Mouse (Mus musculus): ENCODE measurements around the gene Sephs2. TPM values are rescaled to one million over a fixed set of nuclear protein-coding genes. Genes with fewer than 3 reads are reported as not detected.
"Not testable (repeated sequence)": the region's sequence is repeated elsewhere in the genome, so short reads cannot be mapped to it uniquely, and the experiment has no call there.

Gene Sephs2
- polyA plus RNA-seq, 1 experiment from 2014 or later: 58.5 TPM

GRCm38 (mm10) chr7:127252414-127252813, 21.4 kb downstream of the Sephs2 start:
- Histone ChIP-seq H3K4me1 (peaks cover 17% of the 10 kb centered on the region), H3K9ac (no peak overlapping the region), H3K9me3 (replicated peaks) (no peaks in the 10 kb centered on the region), H3K27me3 (no peaks in the 10 kb centered on the region), H3K4me2 (replicated peaks) (no peak overlapping the region), H3K4me3 (replicated peaks) (no peak overlapping the region), H3K27ac (replicated peaks) (no peak overlapping the region), H3K36me3 (peaks cover 34% of the 10 kb centered on the region)
- 90% methylated on average over 2 of the region's 2 CpGs for WGBS
- ATAC-seq (ENCODE audit: insufficient number of reproducible peaks, low FRiP score, low TSS enrichment, low read depth): no peak

- not testable (repeated sequence) for H3K4me3 ChIP-seq (replicated peaks); H3K4me2 ChIP-seq (replicated peaks); H3K9ac ChIP-seq; H3K27me3 ChIP-seq; H3K27ac ChIP-seq (replicated peaks); ATAC-seq (ENCODE audit: insufficient number of reproducible peaks, low FRiP score, low TSS enrichment, low read depth); H3K9me3 ChIP-seq (replicated peaks)
- WGBS: 90% methylated on average over 8 of the region's 8 CpGs
- Histone ChIP-seq H3K4me1 (peaks cover 31% of the 10 kb centered on the region), H3K36me3 (peaks cover 32% of the 10 kb centered on the region)
Measured at GRCm38 (mm10) chr7:127250511-127250910, 23.3 kb downstream of the Sephs2 start.

DNA sequence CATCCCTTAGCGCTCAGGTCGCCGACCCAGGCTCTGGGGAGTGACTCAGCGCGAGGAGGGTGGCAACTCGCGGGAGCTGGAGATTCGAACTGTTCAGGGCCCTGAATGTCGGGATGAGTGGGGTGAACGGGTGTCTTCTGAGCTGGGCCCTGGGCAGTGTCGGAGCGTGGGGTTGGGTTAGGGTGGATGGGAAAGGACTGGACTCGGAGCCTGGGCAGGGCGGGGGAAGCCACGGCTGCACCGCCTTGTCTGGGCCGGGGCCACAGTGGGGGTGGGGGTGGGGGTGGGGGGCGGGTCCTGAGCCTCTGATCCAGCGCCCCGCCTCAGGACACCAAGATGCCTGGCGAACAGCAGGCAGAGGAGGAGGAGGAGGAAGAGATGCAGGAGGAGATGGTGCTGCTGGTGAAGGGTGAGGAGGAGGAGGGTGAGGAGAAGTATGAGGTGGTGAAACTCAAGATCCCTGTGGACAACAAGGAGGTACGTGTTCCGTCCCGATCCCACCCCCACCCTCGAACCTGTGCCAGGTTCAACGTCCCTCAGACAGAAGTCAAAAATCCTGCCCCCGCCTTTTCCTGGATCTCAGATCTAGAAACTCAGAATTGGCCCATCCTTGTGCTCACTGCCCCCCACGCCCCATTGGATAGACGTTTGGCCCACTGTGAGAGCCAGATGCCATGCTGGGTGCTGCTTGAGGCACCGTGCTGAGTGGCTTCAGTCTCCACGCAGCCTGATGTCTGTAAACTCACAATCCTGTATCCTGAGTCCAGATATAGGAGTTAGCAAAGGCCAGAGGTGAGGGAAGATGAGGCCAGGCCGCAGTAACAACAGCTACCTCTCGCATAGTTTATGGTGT, 29.0 kb downstream of the Sephs2 start:
- peaks cover 27% of the 10 kb centered on the region for H3K4me1 ChIP-seq
- peaks cover 25% of the 10 kb centered on the region for H3K36me3 ChIP-seq
- peak overlapping the region; percentile 50 for H3K4me2 ChIP-seq (replicated peaks)
- H3K4me3 ChIP-seq (replicated peaks): peak overlapping the region; percentile 92
- 8% methylated on average over 33 of the region's 33 CpGs for WGBS
- H3K9ac ChIP-seq: peak overlapping the region; percentile 98
- H3K27ac ChIP-seq (replicated peaks): peak overlapping the region; percentile 92
- no peaks in the 10 kb centered on the region for H3K27me3 ChIP-seq
- H3K9me3 ChIP-seq (replicated peaks): no peaks in the 10 kb centered on the region
- ATAC-seq (ENCODE audit: insufficient number of reproducible peaks, low FRiP score, low TSS enrichment, low read depth): peak; percentile 81

DNA sequence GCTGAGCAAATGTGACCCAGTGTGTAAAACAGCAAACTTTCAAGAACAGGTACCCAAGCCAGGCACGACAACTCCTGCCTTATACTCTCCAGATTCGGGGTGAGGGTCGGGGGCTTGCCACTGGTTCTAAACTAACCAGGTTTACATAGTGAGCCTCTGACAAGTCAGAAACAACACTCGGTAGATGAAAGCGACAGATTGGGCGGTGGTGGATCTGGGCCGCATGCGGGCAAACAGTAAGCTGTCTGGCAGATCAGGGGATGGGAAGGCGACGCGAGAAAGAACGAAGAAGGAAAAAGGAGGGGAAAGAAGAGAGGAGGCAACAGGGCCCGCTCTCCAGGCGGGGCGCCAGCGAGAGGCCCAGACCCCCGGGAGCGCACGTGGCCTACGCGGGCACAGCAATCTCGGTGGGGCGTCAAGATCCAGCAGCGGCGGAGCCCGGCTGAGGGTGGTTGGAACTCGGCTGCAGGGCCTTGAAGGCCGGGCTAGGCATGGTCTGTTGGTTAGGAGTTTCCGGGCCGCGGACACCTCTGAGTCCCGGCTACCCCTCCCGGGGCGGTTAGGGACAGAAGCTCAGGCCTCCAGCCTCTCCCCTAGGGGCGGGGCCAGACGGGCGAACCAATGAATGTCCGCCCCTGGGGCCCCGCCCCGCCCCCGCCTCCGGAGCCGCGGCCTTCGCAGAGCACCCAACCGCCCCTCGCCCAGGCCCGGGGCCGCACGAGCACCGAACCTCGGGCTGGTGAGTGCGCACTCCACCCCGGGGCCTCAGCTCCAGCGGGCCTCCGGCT, 29.8 kb downstream of the Sephs2 start, which contains the start of gene Zfp771:
TSS of gene Zfp771 (plus strand) at position 405 of the 788 bp plus-strand sequence.
- whole genome bisulfite sequencing: under 1% methylated on average over 54 of the region's 56 CpGs
- peak; percentile 96 for ATAC-seq (ENCODE audit: insufficient number of reproducible peaks, low FRiP score, low TSS enrichment, low read depth)
- H3K27ac ChIP-seq (replicated peaks): peak within 1 kb of the TSS; percentile 92
- no peaks in the 10 kb centered on the region for H3K9me3 ChIP-seq (replicated peaks)
- peak within 1 kb of the TSS; percentile 92 for H3K4me3 ChIP-seq (replicated peaks)
- no peaks in the 10 kb centered on the region for H3K27me3 ChIP-seq
- H3K4me1 ChIP-seq: peaks cover 27% of the 10 kb centered on the region
- peaks cover 20% of the 10 kb centered on the region for H3K36me3 ChIP-seq
- H3K4me2 ChIP-seq (replicated peaks): peak within 1 kb of the TSS; percentile 50
- peak within 1 kb of the TSS; percentile 98 for H3K9ac ChIP-seq

GRCm38 (mm10) chr7:127243361-127243867, 30.4 kb downstream of the Sephs2 start:
- Histone ChIP-seq H3K27ac (replicated peaks) (peak overlapping the region; percentile 92), H3K9ac (peak overlapping the region; percentile 68), H3K36me3 (peaks cover 27% of the 10 kb centered on the region), H3K9me3 (replicated peaks) (no peaks in the 10 kb centered on the region), H3K27me3 (no peaks in the 10 kb centered on the region), H3K4me1 (peaks cover 27% of the 10 kb centered on the region), H3K4me3 (replicated peaks) (peak overlapping the region; percentile 92), H3K4me2 (replicated peaks) (peak overlapping the region; percentile 50)
- WGBS: 24% methylated on average over 2 of the region's 2 CpGs
- ATAC-seq (ENCODE audit: insufficient number of reproducible peaks, low FRiP score, low TSS enrichment, low read depth): no peak

DNA sequence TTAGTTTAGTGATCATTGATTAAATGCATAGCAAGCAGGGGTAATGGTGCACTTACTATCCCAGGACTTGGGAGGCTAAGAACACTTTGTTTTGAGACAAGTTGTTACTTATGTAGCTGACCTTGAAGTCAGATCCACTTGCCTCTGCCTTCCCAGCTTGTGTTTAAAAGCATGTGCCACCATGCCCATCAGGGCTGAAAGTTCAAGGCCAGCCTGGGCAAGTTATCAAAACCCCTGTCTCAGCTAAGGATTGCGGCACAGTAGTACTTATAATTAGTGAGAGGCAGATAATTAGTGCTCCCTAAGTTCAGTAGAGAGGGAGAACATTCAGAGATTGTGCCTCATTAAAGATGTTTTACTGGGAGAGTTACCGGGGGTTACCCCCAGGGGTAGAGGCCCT, 39.1 kb downstream of the Sephs2 start:
- Histone ChIP-seq H3K4me3 (replicated peaks) (no peak overlapping the region), H3K36me3 (peaks cover 58% of the 10 kb centered on the region), H3K4me2 (replicated peaks) (no peak overlapping the region), H3K9ac (no peak overlapping the region), H3K9me3 (replicated peaks) (no peaks in the 10 kb centered on the region), H3K27ac (replicated peaks) (no peak overlapping the region), H3K27me3 (no peaks in the 10 kb centered on the region), H3K4me1 (peaks cover 31% of the 10 kb centered on the region)
- no peak for ATAC-seq (ENCODE audit: insufficient number of reproducible peaks, low FRiP score, low TSS enrichment, low read depth)
- 86% methylated on average over 2 of the region's 2 CpGs for WGBS

- Histone ChIP-seq H3K9ac (peak overlapping the region; percentile 98), H3K27me3 (no peaks in the 10 kb centered on the region), H3K36me3 (peaks cover 59% of the 10 kb centered on the region), H3K4me1 (peaks cover 41% of the 10 kb centered on the region), H3K4me3 (replicated peaks) (peak overlapping the region; percentile 98), H3K4me2 (replicated peaks) (peak overlapping the region; percentile 64), H3K27ac (replicated peaks) (peak overlapping the region; percentile 97), H3K9me3 (replicated peaks) (no peaks in the 10 kb centered on the region)
- no peak for ATAC-seq (ENCODE audit: insufficient number of reproducible peaks, low FRiP score, low TSS enrichment, low read depth)
- 2% methylated on average over 9 of the region's 9 CpGs for WGBS
Measured at GRCm38 (mm10) chr7:127233765-127234164, 40.1 kb downstream of the Sephs2 start.

- Histone ChIP-seq H3K9ac (peak overlapping the region; percentile 98), H3K27me3 (no peaks in the 10 kb centered on the region), H3K4me3 (replicated peaks) (peak overlapping the region; percentile 98), H3K36me3 (peaks cover 55% of the 10 kb centered on the region), H3K9me3 (replicated peaks) (no peaks in the 10 kb centered on the region), H3K27ac (replicated peaks) (peak overlapping the region; percentile 97), H3K4me1 (peaks cover 41% of the 10 kb centered on the region), H3K4me2 (replicated peaks) (peak overlapping the region; percentile 64)
- WGBS: under 1% methylated on average over 27 of the region's 27 CpGs
- ATAC-seq (ENCODE audit: insufficient number of reproducible peaks, low FRiP score, low TSS enrichment, low read depth): peak; percentile 44
Measured at GRCm38 (mm10) chr7:127233368-127233749, 40.5 kb downstream of the Sephs2 start.

- under 1% methylated on average over 64 of the region's 64 CpGs for WGBS
- peaks cover 50% of the 10 kb centered on the region for H3K36me3 ChIP-seq
- H3K4me2 ChIP-seq (replicated peaks): peak within 1 kb of the TSS; percentile 64
- peak within 1 kb of the TSS; percentile 98 for H3K9ac ChIP-seq
- no peaks in the 10 kb centered on the region for H3K9me3 ChIP-seq (replicated peaks)
- H3K4me1 ChIP-seq: peaks cover 41% of the 10 kb centered on the region
- H3K4me3 ChIP-seq (replicated peaks): peak within 1 kb of the TSS; percentile 98
- H3K27ac ChIP-seq (replicated peaks): peak within 1 kb of the TSS; percentile 97
- ATAC-seq (ENCODE audit: insufficient number of reproducible peaks, low FRiP score, low TSS enrichment, low read depth): peak; percentile 92
- H3K27me3 ChIP-seq: no peaks in the 10 kb centered on the region
Measured at GRCm38 (mm10) chr7:127232622-127233367, 41.1 kb downstream of the Sephs2 start, which contains the start of the genes Zfp553 and Sept1. Gene Zfp553, plus strand, starts transcription at chr7:127233061. Gene Sept1, minus strand, starts transcription at chr7:127233130.

DNA sequence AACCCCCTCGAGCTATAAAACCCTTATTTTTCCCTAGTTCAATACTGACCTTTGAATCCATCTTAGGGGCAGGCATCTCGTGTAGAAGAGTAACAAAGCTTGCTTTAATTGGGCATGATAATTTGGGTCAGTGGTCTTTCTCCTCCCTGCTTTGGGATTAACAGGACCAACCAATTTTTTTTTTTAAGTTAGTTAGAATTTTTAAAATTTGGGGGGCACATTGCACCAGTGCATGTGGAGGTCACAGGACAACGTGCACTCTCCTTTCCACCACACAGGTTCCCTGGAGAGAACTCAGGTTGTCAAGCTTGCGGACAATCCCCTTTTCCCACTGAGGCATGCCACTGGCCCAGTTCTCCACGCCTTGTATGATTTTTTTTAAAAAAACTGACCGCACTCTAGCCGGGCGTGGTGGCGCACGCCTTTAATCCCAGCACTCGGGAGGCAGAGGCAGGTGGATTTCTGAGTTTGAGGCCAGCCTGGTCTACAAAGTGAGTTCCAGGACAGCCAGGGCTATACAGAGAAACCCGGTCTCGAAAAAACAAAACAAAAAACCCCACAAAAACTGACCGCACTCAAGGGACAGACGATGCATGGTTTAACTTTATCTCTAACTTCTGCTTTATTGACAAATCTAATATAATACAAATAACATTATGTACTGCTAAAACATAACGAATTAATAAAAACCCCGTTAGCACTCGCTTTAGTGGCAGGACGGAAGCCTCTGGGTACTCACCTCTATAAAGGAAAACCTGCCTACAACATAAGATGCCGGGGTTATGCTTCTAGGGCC, 41.8 kb downstream of the Sephs2 start:
- 3% methylated on average over 20 of the region's 20 CpGs for WGBS
- Histone ChIP-seq H3K36me3 (peaks cover 42% of the 10 kb centered on the region), H3K9ac (peak overlapping the region; percentile 98), H3K4me2 (replicated peaks) (peak overlapping the region; percentile 64), H3K4me3 (replicated peaks) (peak overlapping the region; percentile 98), H3K9me3 (replicated peaks) (no peaks in the 10 kb centered on the region), H3K4me1 (peaks cover 41% of the 10 kb centered on the region), H3K27me3 (no peaks in the 10 kb centered on the region), H3K27ac (replicated peaks) (peak overlapping the region; percentile 97)
- ATAC-seq (ENCODE audit: insufficient number of reproducible peaks, low FRiP score, low TSS enrichment, low read depth): no peak

Measured in embryonic facial prominence, embryonic 15.5 days (tissue).